Mouse (Mus musculus) kidney, postnatal 4 days (tissue): ENCODE measurements around the gene Msantd4.
"Not testable (repeated sequence)": the region's sequence is repeated elsewhere in the genome, so short reads cannot be mapped to it uniquely, and the experiment has no call there.

Experiments
- DNase-seq, 2 experiments: peaks; one replicate each; pipeline ENCODE4 v3.0.0; 2021; ENCODE audit warnings: mixed read lengths in 2 of 2

Gene Msantd4

GRCm38 (mm10) chr9:4375828-4376639 is at the start of gene Msantd4:
Gene Msantd4, plus strand, starts transcription at chr9:4376562.
- DNase-seq = peak; percentile 97

GRCm38 (mm10) chr9:4353163-4353562 is 23.2 kb upstream of the Msantd4 start:
- DNase-seq = no peak

- no peak for DNase-seq
Measured at GRCm38 (mm10) chr9:4376640-4377120, 318 bp downstream of the Msantd4 start.

- DNase-seq = not testable (repeated sequence)
Measured at GRCm38 (mm10) chr9:4400801-4401200, 24.4 kb downstream of the Msantd4 start.
